Mouse (Mus musculus) adrenal gland, postnatal 10 days (tissue): ENCODE measurements around the gene Tmbim6. TPM values are rescaled to one million over a fixed set of nuclear protein-coding genes. Genes with fewer than 3 reads are reported as not detected.

ENCODE experiments used
- DNase-seq: peaks from one replicate; pipeline ENCODE4 v3.0.0; 2021; ENCODE audit warnings: mixed read lengths
- long read RNA-seq, 2 experiments: library from polyadenylated mRNA; stranded (forward); transcript quantifications; one replicate each; pipeline ENCODE4 v2.0.0; 2021
- total RNA-seq, 2 experiments: library from RNA; stranded (reverse); gene quantifications; 2 replicates each; pipeline ENCODE4 v1.2.3; 2021

Tmbim6 gene
- 100 to 1,000 TPM; 581 to 642 TPM for total RNA-seq
- long read RNA-seq, experiment 1, transcript Tmbim6-201 (10 exons, 2,452 nt): major isoform, 493 of 643 reads
- long read RNA-seq, experiment 1, transcript Tmbim6-202 (10 exons, 944 nt): minor isoform, 9 of 643 reads
- long read RNA-seq, experiment 1, transcript Tmbim6-204 (4 exons, 852 nt): minor isoform, 6 of 643 reads
- long read RNA-seq, experiment 1, partial matches to known transcripts: 117 of 643 reads
- long read RNA-seq, experiment 1, other reads (novel, unspliced or antisense): 11 of 643 reads
- long read RNA-seq, experiment 2, transcript Tmbim6-202 (10 exons, 944 nt): minor isoform, 18 of 639 reads
- long read RNA-seq, experiment 2, transcript Tmbim6-201 (10 exons, 2,452 nt): major isoform, 549 of 639 reads
- long read RNA-seq, experiment 2, partial matches to known transcripts: 55 of 639 reads
- long read RNA-seq, experiment 2, other reads (novel, unspliced or antisense): 10 of 639 reads

GRCm38 (mm10) chr15:99392486-99393385, at the start of gene Tmbim6:
Tmbim6 (plus strand) TSS chr15:99392882.
- peak; percentile 99 for DNase-seq

DNA sequence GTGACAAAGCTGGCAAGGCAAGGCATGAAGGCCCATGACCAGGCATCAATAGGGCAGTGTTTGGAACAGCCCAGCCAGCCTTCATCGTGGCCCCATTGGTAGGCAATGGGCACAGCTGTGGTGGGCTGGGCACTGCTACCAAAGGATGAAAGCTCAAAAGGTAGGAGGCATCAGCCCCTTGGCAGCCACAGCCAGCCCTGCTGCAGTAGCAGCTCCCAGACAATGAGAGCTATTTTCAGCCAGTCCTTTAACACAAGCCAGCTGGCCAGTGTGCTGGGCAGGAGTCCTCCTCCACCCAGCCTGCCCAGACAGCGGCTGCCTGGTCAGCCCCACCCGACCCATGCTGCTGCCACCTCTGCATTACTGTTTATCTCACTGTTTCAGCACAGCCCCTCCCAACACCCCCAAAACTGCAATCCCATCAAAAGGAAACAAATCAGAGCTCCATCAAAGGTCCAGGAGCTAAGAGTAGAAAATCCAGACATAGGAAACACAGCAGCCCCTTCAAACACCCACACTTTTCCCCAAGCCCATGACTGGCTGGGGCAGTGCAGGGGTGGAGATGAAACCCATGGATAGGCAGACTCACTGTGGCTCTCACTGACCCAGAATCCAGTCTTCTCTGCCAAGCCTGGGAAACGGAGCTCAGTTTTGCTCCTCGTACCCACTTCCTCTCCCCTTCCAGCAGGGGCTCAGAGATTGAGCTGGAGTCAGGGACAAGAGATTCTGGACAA, 49.1 kb upstream of the Tmbim6 start:
- DNase-seq: no peak

DNA sequence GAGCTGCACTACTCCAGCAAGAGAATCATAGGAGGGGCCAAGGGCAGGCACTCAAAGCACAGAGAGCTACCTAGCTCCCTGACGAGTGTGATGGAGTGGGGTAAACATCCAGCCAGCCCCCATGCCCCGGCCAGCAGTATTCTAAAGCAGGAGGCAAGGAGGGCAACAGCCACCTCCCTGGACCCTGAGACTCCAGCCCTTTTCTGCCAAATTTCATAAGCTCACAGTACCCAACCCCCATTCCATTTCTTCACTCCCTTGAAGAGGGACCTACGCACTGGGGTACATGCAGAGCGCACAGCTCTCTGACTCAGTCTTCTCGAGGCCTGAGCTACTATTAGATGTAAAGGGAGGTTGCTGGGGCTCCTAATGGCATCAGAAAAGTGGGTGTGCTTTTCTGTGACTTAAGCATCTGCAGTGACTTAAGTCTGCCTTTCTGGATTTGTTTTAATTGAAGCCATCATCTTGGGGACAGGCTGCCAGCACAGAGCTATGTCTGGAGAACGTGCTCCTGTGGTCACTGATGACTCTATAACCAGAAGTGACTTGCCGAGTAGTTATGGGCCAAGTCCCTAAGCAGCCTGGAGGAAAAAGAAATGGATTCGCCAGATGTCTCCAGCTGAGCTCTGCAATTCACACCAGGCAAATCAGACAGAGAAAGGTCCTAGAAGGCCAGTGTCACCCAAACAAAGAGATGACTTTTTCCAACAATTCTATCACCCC, 48.4 kb upstream of the Tmbim6 start:
- DNase-seq: no peak

GRCm38 (mm10) chr15:99344961-99345360, 47.7 kb upstream of the Tmbim6 start:
- no peak for DNase-seq

- no peak for DNase-seq
Observed at GRCm38 (mm10) chr15:99351610-99352009, 41.1 kb upstream of the Tmbim6 start.

- DNase-seq: no peak
Observed at GRCm38 (mm10) chr15:99352306-99352705, 40.4 kb upstream of the Tmbim6 start.

DNA sequence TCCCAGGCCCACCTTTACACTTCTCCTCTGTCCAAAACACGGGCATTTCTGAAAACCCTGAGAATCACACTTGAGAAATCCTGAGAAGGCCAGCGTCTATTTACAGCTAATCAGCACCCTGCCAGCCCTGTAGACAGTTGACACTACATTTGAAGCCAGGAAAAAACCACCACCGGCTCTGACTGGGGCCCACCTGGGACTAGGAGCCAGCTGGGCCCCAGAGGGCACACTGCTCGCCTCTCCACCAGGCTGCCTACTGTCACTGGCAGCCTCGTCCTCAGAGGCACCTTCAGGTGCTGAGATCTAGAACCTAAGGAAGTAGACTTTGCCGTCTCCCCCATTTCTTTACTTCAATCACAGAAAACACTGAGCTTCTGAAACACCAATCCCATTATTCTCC, 37.0 kb upstream of the Tmbim6 start:
- DNase-seq: no peak

- no peak for DNase-seq
Observed at GRCm38 (mm10) chr15:99356462-99356861, 36.2 kb upstream of the Tmbim6 start.

- no peak for DNase-seq
Observed at GRCm38 (mm10) chr15:99358952-99359351, 33.7 kb upstream of the Tmbim6 start.

DNA sequence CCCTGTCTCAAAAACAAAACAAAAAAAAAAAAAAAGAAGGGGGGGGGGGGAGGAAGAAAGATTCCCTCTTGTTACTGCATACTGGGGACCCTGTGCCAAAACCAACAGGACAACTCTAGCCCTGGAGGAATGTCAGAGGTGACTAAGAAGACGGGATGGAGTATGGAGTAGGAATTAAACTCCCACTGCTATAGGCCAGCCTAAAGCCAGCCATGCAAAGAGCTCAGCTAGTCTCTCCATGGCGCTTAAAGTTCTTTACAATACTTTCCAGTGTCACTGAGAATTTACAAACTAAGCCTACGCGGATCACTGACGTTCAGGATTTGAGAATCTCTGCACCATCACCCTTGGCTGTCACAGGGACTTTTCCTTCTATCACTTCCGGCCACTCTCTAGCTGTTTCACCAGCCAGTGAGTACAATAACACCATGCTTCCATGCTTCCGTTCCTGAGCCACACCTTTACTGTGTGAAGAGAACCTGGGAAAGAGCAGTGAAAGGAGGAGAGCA, 28.6 kb upstream of the Tmbim6 start:
- no peak for DNase-seq

DNA sequence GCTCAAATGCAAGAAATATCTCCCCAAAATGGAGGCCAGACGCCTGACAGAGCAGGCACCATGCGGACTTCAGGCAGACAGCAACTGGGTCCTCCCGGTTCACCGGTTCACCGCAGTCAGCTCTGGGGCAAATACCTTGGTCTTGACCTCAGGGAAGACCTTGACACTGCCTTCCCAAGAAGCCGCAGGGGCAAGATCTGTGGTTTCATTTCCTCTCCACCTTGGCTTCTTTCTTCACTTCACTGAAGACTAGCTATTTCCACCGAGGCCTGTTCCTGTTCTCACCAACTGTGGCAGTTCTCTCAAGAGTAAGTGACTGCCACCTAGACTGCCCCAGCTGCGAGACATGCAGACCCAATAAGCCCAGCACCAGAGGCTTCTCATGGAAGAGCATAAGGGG, 27.8 kb upstream of the Tmbim6 start:
- no peak for DNase-seq

DNA sequence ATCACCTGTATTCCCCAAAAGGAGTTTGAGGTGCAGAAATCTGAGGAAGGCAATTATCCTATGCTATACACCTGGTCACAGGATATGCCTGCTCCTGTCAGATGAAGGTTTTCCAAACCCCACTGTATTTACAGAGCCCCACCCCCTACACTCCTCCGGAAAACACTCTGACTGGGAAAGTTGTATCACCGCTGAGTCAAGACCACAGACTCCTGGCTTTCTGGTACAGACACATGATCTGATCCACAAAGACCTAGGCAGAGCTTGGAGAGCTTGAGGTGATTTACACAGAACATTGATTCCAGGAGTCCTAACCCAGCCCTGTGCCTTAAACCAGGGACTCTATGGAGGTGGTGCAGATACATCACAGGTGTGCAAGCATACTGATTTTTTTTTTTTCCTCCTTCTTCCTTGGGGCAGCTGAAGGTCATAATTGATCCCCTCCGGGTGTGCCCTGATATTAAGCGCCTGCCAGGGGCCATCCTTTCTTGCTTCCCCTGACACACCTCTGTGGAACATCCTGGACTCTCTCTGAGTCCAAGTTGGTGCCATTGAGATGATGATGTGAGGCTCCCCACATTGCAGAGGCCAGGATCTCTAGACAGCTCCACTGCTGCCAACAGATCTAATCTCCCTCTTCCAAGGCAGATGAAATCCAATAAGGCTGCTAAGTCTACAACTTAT, 24.0 kb upstream of the Tmbim6 start:
- no peak for DNase-seq

DNA sequence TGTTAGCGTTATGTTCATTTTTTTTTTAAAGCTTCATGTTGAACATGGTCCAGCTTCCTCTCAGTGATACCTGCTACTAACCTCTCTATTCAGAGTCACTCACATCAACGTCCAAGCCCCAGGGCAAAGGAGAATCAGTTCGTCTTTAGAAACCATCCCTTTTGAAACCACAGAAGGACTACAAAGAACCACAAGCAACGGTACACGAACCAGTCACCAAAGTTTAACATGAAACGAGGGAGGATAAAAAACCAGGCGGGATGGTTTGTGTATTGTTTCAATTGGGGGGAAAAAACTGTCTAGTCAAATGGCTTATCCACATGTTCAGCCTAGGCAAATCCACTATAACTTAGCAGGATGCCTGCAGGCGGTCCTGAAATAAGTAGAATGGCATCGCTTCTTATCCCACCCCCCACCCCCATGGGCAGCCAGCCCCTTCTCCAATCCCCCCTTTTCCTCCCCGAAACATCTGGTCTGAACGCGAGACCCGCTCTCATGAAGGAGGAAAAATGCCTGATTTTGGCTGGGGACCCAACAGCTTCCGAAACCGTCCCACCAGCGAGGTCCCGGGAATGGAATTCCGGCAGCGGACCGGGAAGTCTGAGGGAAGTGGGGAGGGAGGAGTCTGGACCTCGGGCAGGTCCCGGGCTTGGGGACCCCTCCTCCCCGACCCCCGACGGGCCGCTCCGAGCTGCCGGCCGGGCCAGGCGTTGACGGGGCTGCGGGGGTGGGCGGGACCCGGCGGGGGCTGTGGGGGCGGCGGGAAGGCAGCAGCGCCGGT, 23.1 kb upstream of the Tmbim6 start:
- DNase-seq: peak; percentile 57

GRCm38 (mm10) chr15:99370259-99370691, 22.4 kb upstream of the Tmbim6 start, which contains the start of gene Fmnl3:
Fmnl3 (minus strand) TSS chr15:99370482.
- DNase-seq: peak; percentile 99

- DNase-seq: no peak
Observed at GRCm38 (mm10) chr15:99371526-99372340, 20.9 kb upstream of the Tmbim6 start.

DNA sequence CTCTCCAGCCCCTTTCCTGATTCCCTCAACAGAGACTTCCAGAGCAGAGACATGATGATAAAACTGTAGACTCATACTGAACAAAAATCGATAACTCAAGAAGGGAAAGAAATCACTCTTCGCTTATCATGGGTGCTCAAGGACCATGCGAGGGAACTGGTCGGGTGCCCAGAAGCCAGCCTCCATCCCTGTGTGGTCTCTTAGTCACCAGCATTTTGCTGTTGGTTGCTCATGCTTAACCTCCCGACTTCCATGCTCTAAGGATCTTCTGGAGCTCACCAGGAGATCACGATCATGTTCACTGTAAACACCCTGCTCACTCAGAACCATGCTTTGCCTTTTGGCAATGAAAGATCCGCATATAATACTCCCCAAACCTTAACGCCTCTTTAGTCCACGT, 19.9 kb upstream of the Tmbim6 start:
- peak; percentile 67 for DNase-seq

DNA sequence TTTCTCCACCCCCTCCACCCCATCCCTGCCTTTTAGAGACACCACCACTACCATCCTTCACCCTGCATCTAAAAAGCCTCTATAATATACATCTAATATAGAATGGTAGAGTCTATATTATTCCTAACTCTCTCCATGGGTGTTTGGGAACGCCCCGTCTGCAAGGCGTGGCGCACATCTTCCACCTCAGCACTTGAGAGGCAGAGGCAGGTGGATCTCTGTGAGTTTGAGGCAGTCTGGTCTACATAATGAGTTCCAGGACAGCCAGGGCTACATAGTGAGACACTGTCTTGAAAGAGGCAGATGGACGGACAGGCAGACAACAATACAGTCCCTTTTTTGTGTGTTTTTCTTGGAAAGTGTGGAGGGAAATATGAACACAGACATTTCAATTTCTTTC, 17.6 kb upstream of the Tmbim6 start:
- no peak for DNase-seq

DNA sequence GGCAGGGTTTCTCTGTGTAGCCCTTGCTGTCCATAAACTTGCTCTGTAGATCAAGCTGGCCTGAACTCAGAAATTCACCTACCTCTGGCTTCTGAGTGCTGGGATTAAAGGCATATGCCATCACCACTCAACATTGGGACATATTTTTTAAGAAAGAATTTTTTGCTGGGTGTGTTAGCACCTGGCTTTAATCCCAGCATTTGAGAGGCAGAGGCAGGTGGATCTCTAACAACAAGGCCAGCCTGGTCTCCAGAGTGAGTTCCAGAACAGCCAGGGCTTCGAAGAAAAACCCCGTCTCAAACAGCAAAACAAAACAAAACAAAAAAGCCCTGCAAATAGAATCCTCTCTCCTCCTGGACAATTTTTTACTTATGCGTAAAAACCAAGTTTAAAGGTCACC, 17.1 kb upstream of the Tmbim6 start:
- no peak for DNase-seq

GRCm38 (mm10) chr15:99376240-99376639, 16.4 kb upstream of the Tmbim6 start:
- no peak for DNase-seq
